Mouse (Mus musculus) lung, postnatal 0 days (tissue): Measurements from ENCODE around the gene Cdh8. TPM values are rescaled to one million over a fixed set of nuclear protein-coding genes. Genes with fewer than 3 reads are reported as not detected.

Experiments used
- ATAC-seq: fragments of 200-750 bp; cut with Nextera tagmentation; 2 replicates; pipeline ENCODE4 v1.8.0; 2017; ENCODE audit warnings: moderate library complexity
- DNase-seq: peaks from one replicate; pipeline ENCODE4 v3.0.0-alpha.2; 2016; ENCODE audit warnings: low spot score
- H3K27ac ChIP-seq: fragments of 300-500 bp; sonication (generic); 2 replicates; pipeline ENCODE4 v1.5.1; 2014; ENCODE audit warnings: antibody characterized with exemption, mild to moderate bottlenecking, low read length, mixed read lengths
- H3K27me3 ChIP-seq: fragments of 300-500 bp; sonication (generic); replicated peaks from 2 replicates; pipeline ENCODE4 v1.6.1; 2014; ENCODE audit warnings: low read length, mixed read lengths; ENCODE audit not compliant: insufficient read depth
- H3K36me3 ChIP-seq: fragments of 300-500 bp; sonication (generic); 2 replicates; pipeline ENCODE4 v1.6.1; 2014; ENCODE audit warnings: low read length, mixed read lengths; ENCODE audit not compliant: insufficient read depth
- H3K4me1 ChIP-seq: fragments of 300-500 bp; sonication (generic); 2 replicates; pipeline ENCODE4 v1.6.1; 2014; ENCODE audit warnings: antibody characterized with exemption, low read depth, low read length, mixed read lengths; ENCODE audit not compliant: insufficient read depth
- H3K4me2 ChIP-seq: fragments of 300-500 bp; sonication (generic); replicated peaks from 2 replicates; pipeline ENCODE4 v1.6.1; 2014; ENCODE audit warnings: low read depth, mild to moderate bottlenecking, low read length, moderate library complexity, mixed read lengths
- H3K4me3 ChIP-seq: fragments of 300-500 bp; sonication (generic); 2 replicates; pipeline ENCODE4 v1.5.1; 2014; ENCODE audit warnings: low read depth, low read length
- H3K9ac ChIP-seq: fragments of 300-500 bp; sonication (generic); replicated peaks from 2 replicates; pipeline ENCODE4 v1.6.1; 2014; ENCODE audit warnings: low read depth, mild to moderate bottlenecking
- H3K9me3 ChIP-seq: fragments of 300-500 bp; sonication (generic); 2 replicates; pipeline ENCODE4 v1.6.1; 2016; ENCODE audit warnings: low read length, mixed read lengths
- CTCF ChIP-seq: IDR thresholded peaks from 2 replicates; pipeline ENCODE4 v1.5.1; 2016; ENCODE audit warnings: antibody characterized with exemption, mild to moderate bottlenecking
- EP300 ChIP-seq: IDR thresholded peaks from 2 replicates; pipeline ENCODE4 v1.6.1; 2016; ENCODE audit warnings: antibody characterized with exemption, mild to moderate bottlenecking, control low read depth
- WGBS: fragments of 180-500 bp; shearing (Covaris S2); extraction: QIAGEN DNeasy Blood & Tissue Kit; methylation state at CpG from one replicate; pipeline ENCODE4 v1.1.7; 2014; 5-methylcytosine and 5-hydroxymethylcytosine counted together
- polyA plus RNA-seq: library from polyadenylated mRNA; unstranded; fragments of >200 nt; fragmentation: Nextera tagmentation; extraction: Ambion mirVana; gene quantifications from 2 replicates; pipeline ENCODE4 v1.2.1, GENCODE M21; 2015

Cdh8 gene
- polyA plus RNA-seq, 1 experiment from 2014 or later, result 0.37 TPM

DNA sequence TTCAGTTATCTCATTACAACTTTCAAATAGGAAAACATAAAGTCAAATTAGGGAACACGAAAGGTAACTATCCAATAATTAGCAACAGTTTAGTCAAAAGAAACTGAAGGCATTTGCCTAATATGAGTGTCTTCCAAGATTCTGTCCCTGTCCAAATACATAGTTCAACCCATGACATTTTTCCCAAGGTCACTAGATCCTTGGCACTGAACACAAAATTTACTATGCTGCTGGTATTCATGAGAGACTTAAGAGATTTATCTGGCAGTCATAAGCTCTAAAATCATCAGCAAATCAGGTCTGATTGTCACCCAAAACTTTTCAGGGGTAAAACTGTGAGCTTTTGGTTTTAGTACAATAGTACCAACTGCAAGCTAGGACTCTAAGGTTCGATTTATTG lies 101.7 kb downstream of the Cdh8 start:
- H3K36me3 ChIP-seq, result no peaks in the 10 kb centered on the region
- DNase-seq (no peak), ATAC-seq (no peak)
- H3K4me3 ChIP-seq, result no peak overlapping the region
- H3K27ac ChIP-seq, result no peak overlapping the region
- H3K9ac ChIP-seq, result no peak overlapping the region
- H3K4me1 ChIP-seq, result no peaks in the 10 kb centered on the region
- H3K4me2 ChIP-seq, result no peak overlapping the region
- 72% methylated on average over 2 of the region's 2 CpGs for WGBS
- no peaks in the 10 kb centered on the region for H3K9me3 ChIP-seq
- TF ChIP-seq EP300, result no peak
- no peak for TF ChIP-seq CTCF
- no peaks in the 10 kb centered on the region for H3K27me3 ChIP-seq

DNA sequence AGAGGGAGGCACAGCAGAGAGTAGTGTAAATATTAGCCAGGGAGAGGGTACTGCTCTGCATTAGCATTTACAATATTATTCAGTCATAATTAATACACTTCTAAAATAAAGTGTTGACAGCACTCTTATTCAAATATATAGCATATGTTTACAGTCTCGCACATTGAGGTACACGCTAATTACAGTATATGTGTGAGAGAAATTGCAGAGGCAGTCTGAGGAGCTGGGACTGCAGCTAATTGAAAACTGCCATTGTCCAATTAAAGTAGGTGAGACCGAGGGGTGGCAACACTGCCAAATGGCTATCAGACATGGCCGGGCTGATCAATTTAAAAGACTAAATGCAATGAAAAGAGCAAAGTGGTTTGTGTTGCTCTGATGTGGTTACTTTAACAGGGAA lies 112.1 kb downstream of the Cdh8 start:
- no peak overlapping the region for H3K4me3 ChIP-seq
- no peaks in the 10 kb centered on the region for H3K36me3 ChIP-seq
- no peak overlapping the region for H3K27ac ChIP-seq
- 89% methylated on average over 4 of the region's 4 CpGs for WGBS
- H3K9ac ChIP-seq, result no peak overlapping the region
- DNase-seq (no peak), ATAC-seq (no peak)
- H3K4me2 ChIP-seq, result no peak overlapping the region
- H3K4me1 ChIP-seq, result no peaks in the 10 kb centered on the region
- H3K9me3 ChIP-seq, result no peaks in the 10 kb centered on the region
- no peak for TF ChIP-seq CTCF
- TF ChIP-seq EP300, result no peak
- H3K27me3 ChIP-seq, result no peaks in the 10 kb centered on the region

DNA sequence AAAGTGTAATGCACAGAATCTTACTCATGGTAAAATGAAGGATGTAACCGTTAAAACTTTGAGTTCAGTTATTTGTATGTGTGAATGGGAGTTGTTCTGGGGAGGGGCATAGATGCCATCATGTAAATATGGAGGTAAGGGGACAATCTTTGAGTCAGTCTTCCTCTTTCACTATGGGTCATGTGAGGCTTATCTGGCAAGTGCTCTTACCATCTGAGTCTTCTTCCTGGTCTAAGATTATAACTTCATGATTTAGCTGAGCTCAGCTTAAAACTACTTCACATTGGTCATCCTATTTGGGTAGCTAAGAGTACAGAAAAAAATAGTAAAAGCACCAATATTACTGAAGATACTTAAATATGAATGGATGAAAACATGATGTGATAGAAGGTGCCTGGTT lies 126.1 kb downstream of the Cdh8 start:
- ATAC-seq, result no peak
- WGBS, result 82% methylated on average over 1 of the region's 1 CpGs

DNA sequence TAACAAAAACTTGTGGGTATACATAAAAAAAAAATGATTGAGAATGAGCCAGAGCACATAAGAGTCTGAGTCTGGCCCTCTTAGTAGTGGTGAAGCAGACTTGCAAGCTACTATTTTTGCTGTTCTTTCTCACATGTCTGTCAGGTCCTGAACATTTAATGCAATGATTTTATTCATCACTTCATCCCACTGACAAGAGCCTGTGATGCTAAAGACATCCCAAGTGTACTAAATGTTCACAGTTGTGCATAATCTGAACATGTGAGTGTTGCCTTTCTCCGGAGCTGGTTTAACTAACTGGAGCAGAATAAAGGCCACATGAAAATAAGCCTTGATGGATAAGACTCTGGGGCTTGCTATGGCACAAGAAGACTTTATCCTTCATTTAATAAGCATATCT lies 131.2 kb downstream of the Cdh8 start:
- Histone ChIP-seq H3K27me3 (no peaks in the 10 kb centered on the region), H3K4me3 (no peak overlapping the region), H3K9me3 (no peaks in the 10 kb centered on the region), H3K4me2 (no peak overlapping the region), H3K27ac (no peak overlapping the region), H3K9ac (no peak overlapping the region), H3K4me1 (no peaks in the 10 kb centered on the region), H3K36me3 (no peaks in the 10 kb centered on the region)
- WGBS, result 73% methylated on average over 1 of the region's 1 CpGs
- TF ChIP-seq CTCF (no peak), EP300 (no peak)
- DNase-seq, result no peak
- ATAC-seq, result no peak

More for the DNA sequence above, 126.1 kb downstream of the Cdh8 start:
- TF ChIP-seq EP300 (no peak), CTCF (no peak)
- no peak overlapping the region for H3K9ac ChIP-seq
- H3K36me3 ChIP-seq, result no peaks in the 10 kb centered on the region
- DNase-seq, result no peak
- no peaks in the 10 kb centered on the region for H3K4me1 ChIP-seq
- no peaks in the 10 kb centered on the region for H3K27me3 ChIP-seq
- H3K9me3 ChIP-seq, result no peaks in the 10 kb centered on the region
- H3K4me3 ChIP-seq, result no peak overlapping the region
- H3K4me2 ChIP-seq, result no peak overlapping the region
- no peak overlapping the region for H3K27ac ChIP-seq

DNA sequence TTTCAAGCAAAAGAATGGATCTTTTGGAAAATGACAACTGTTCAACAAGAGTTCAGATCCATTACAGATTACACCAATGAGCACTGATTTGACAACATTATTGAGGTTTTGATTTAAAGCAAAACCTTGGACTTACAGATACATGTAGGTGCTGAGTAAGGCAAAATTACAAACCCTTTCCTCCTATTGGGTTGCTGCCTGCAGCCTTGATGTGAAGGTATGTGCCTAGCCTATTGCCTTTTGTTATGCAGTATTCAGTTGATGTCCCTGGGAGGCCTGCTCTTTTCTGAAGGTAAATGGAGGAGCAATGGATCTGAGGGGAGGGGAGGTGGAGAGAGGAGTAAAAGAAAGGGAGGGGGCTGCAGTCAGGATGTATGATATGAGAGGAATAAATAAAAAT lies 135.9 kb downstream of the Cdh8 start:
- H3K36me3 ChIP-seq, result no peaks in the 10 kb centered on the region
- no peaks in the 10 kb centered on the region for H3K27me3 ChIP-seq
- H3K9me3 ChIP-seq, result no peaks in the 10 kb centered on the region
- H3K4me1 ChIP-seq, result no peaks in the 10 kb centered on the region
- H3K4me2 ChIP-seq, result no peak overlapping the region
- ATAC-seq (no peak), DNase-seq (no peak)
- no peak overlapping the region for H3K27ac ChIP-seq
- TF ChIP-seq EP300 (no peak), CTCF (no peak)
- H3K4me3 ChIP-seq, result no peak overlapping the region
- H3K9ac ChIP-seq, result no peak overlapping the region

DNA sequence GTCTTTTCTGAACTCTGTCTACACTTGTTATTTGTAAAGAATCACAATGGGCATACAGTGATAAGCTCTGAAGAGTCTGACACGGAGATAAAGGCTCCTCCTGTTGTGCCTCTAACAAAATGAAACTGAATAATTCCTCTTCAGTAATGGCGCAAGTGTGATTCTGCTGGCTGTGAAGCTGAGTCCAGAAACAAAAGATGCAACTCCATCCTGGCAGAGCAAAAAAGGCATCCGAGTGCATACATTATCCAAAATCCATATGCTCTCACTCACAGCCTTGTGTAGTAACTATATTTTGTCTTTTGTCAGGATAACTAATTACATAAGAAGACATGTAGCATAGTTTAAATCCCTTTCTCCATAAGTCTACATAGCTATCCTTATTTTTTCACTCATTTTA lies 149.1 kb downstream of the Cdh8 start:
- Histone ChIP-seq H3K27me3 (no peaks in the 10 kb centered on the region), H3K9me3 (no peaks in the 10 kb centered on the region), H3K4me2 (no peak overlapping the region), H3K9ac (no peak overlapping the region), H3K4me1 (no peaks in the 10 kb centered on the region), H3K36me3 (no peaks in the 10 kb centered on the region), H3K4me3 (no peak overlapping the region), H3K27ac (no peak overlapping the region)
- TF ChIP-seq CTCF (no peak), EP300 (no peak)
- no peak for ATAC-seq
- WGBS, result 63% methylated on average over 3 of the region's 3 CpGs
- DNase-seq, result no peak

DNA sequence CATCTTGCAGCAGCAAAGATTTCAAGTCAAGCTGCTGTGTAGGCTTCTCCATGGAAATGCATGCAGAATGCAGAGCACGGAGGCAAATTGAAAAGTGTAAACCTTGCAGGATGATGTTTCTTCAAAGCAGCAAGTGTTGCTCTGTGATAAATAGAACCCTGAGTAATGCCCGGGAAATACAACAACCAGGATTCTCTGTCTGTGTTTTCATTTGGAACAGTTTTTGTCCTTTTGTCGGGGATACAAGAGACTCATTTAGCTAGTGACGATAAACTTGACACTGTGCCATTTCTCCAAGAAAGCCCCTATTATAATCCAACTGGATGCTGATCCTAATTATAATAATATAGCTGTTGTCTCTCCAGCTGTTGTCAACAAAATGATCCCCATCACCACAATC lies 181.9 kb downstream of the Cdh8 start:
- ATAC-seq, result no peak

More for the DNA sequence above, 181.9 kb downstream of the Cdh8 start:
- Histone ChIP-seq H3K36me3 (no peaks in the 10 kb centered on the region), H3K9me3 (no peaks in the 10 kb centered on the region), H3K4me1 (no peaks in the 10 kb centered on the region), H3K4me3 (no peak overlapping the region), H3K27me3 (no peaks in the 10 kb centered on the region), H3K4me2 (no peak overlapping the region), H3K27ac (no peak overlapping the region), H3K9ac (no peak overlapping the region)
- DNase-seq, result no peak
- WGBS, result 79% methylated on average over 4 of the region's 4 CpGs
- TF ChIP-seq EP300 (no peak), CTCF (no peak)
